Mouse (Mus musculus) forebrain, postnatal 0 days (tissue): ENCODE measurements around the gene Ankrd40. TPM values are rescaled to one million over a fixed set of nuclear protein-coding genes. Genes with fewer than 3 reads are reported as not detected.

Source experiments
- ATAC-seq: fragments of 200-750 bp; cut with Nextera tagmentation; 2 replicates; pipeline ENCODE4 v1.8.0; 2017; ENCODE audit warnings: mild to moderate bottlenecking, moderate library complexity
- DNase-seq: peaks from one replicate; pipeline ENCODE4 v3.0.0-alpha.2; 2015
- H3K27ac ChIP-seq: fragments of 300-500 bp; sonication (generic); 2 replicates; pipeline ENCODE4 v1.5.1; 2014; ENCODE audit warnings: low read depth, mild to moderate bottlenecking, antibody characterized with exemption, low read length, moderate library complexity, mixed read lengths
- H3K27me3 ChIP-seq: fragments of 300-500 bp; sonication (generic); 2 replicates; pipeline ENCODE4 v1.6.1; 2014; ENCODE audit warnings: mild to moderate bottlenecking, low read length, mixed read lengths; ENCODE audit not compliant: insufficient read depth
- H3K36me3 ChIP-seq: fragments of 300-500 bp; sonication (generic); 2 replicates; pipeline ENCODE4 v1.6.1; 2014; ENCODE audit warnings: mild to moderate bottlenecking, moderate library complexity; ENCODE audit not compliant: insufficient read depth
- H3K4me1 ChIP-seq: fragments of 300-500 bp; sonication (generic); 2 replicates; pipeline ENCODE4 v1.6.1; 2014; ENCODE audit warnings: antibody characterized with exemption; ENCODE audit not compliant: insufficient read depth
- H3K4me2 ChIP-seq: fragments of 300-500 bp; sonication (generic); 2 replicates; pipeline ENCODE4 v1.6.1; 2014; ENCODE audit warnings: low read depth, mild to moderate bottlenecking, moderate library complexity
- H3K4me3 ChIP-seq: fragments of 300-500 bp; sonication (generic); 2 replicates; pipeline ENCODE4 v1.5.1; 2014; ENCODE audit warnings: low read depth, low read length, mixed read lengths
- H3K9ac ChIP-seq: fragments of 300-500 bp; sonication (generic); 2 replicates; pipeline ENCODE4 v1.6.1; 2014; ENCODE audit warnings: mild to moderate bottlenecking
- H3K9me3 ChIP-seq: fragments of 300-500 bp; sonication (generic); 2 replicates; pipeline ENCODE4 v1.6.1; 2016; ENCODE audit warnings: low read length
- CTCF ChIP-seq: sonication (generic); IDR thresholded peaks from 2 replicates; pipeline ENCODE4 v1.5.1; 2016; ENCODE audit warnings: antibody characterized with exemption, control low read depth, low read depth
- WGBS: fragments of 180-500 bp; shearing (Covaris S2); extraction: QIAGEN DNeasy Blood & Tissue Kit; methylation state at CpG from one replicate; pipeline ENCODE4 v1.1.7; 2014; 5-methylcytosine and 5-hydroxymethylcytosine counted together
- polyA plus RNA-seq: library from polyadenylated mRNA; unstranded; fragments of >200 nt; fragmentation: Nextera tagmentation; extraction: Ambion mirVana; gene quantifications from 2 replicates; pipeline ENCODE4 v1.2.1, GENCODE M21; 2015
- total RNA-seq: library from RNA; depleted of rRNA; stranded (reverse); fragments of >200 nt; gene quantifications from 2 replicates; pipeline ENCODE4 v1.2.3, GENCODE M21; 2014

Gene Ankrd40
- total and polyA plus RNA-seq, 2 experiments from 2014 or later, result 15.0 to 51.8 TPM

- Histone ChIP-seq H3K27me3 (no peaks in the 10 kb centered on the region), H3K4me3 (no peak overlapping the region), H3K36me3 (no peaks in the 10 kb centered on the region), H3K27ac (no peak overlapping the region), H3K4me2 (no peak overlapping the region), H3K4me1 (peaks cover 26% of the 10 kb centered on the region), H3K9me3 (no peaks in the 10 kb centered on the region), H3K9ac (no peak overlapping the region)
- ATAC-seq (no peak), DNase-seq (no peak)
- TF ChIP-seq CTCF, result no peak
- WGBS, result 72% methylated on average over 1 of the region's 1 CpGs
Observed at GRCm38 (mm10) chr11:94317014-94317413, 10.8 kb upstream of the Ankrd40 start.

- no peak for TF ChIP-seq CTCF
- ATAC-seq (no peak), DNase-seq (no peak)
- Histone ChIP-seq H3K27me3 (no peaks in the 10 kb centered on the region), H3K4me1 (peaks cover 29% of the 10 kb centered on the region), H3K27ac (no peak overlapping the region), H3K4me2 (peak overlapping the region; percentile 2; the same call in 1 of the 2 replicates), H3K9me3 (no peaks in the 10 kb centered on the region), H3K4me3 (no peak overlapping the region), H3K36me3 (no peaks in the 10 kb centered on the region), H3K9ac (no peak overlapping the region)
- 58% methylated on average over 4 of the region's 4 CpGs for WGBS
Observed at GRCm38 (mm10) chr11:94317515-94317914, 10.3 kb upstream of the Ankrd40 start.

- TF ChIP-seq CTCF, result no peak
- 69% methylated on average over 5 of the region's 5 CpGs for WGBS
- Histone ChIP-seq H3K36me3 (no peaks in the 10 kb centered on the region), H3K27me3 (no peaks in the 10 kb centered on the region), H3K4me3 (no peak overlapping the region), H3K4me2 (no peak overlapping the region; the same call in 1 of the 2 replicates), H3K4me1 (peaks cover 29% of the 10 kb centered on the region), H3K9me3 (no peaks in the 10 kb centered on the region), H3K27ac (no peak overlapping the region), H3K9ac (no peak overlapping the region)
- no peak for DNase-seq
- no peak for ATAC-seq
Observed at GRCm38 (mm10) chr11:94318056-94318455, 9.7 kb upstream of the Ankrd40 start.

GRCm38 (mm10) chr11:94320969-94321930 is 6.6 kb upstream of the Ankrd40 start:
- WGBS, result under 1% methylated on average over 67 of the region's 67 CpGs
- DNase-seq, result no peak
- H3K4me3 ChIP-seq, result peak overlapping the region; percentile 100

GRCm38 (mm10) chr11:94321931-94322400 is 5.8 kb upstream of the Ankrd40 start, which contains the start of gene Luc7l3:
Gene Luc7l3, minus strand, starts transcription at chr11:94321988.
- 5% methylated on average over 36 of the region's 36 CpGs for WGBS

More at GRCm38 (mm10) chr11:94320969-94321930, 6.6 kb upstream of the Ankrd40 start:
- peak; percentile 79 for ATAC-seq
- H3K4me1 ChIP-seq, result peaks cover 22% of the 10 kb centered on the region
- H3K4me2 ChIP-seq, result peak overlapping the region; percentile 70
- no peak for TF ChIP-seq CTCF
- H3K9ac ChIP-seq, result peak overlapping the region; percentile 99
- H3K36me3 ChIP-seq, result no peaks in the 10 kb centered on the region
- H3K9me3 ChIP-seq, result no peaks in the 10 kb centered on the region
- no peaks in the 10 kb centered on the region for H3K27me3 ChIP-seq
- peak overlapping the region; percentile 98 for H3K27ac ChIP-seq

GRCm38 (mm10) chr11:94322636-94323035 is 5.2 kb upstream of the Ankrd40 start:
- no peaks in the 10 kb centered on the region for H3K27me3 ChIP-seq
- H3K9ac ChIP-seq, result peak overlapping the region; percentile 99; the same call in 1 of the 2 replicates
- ATAC-seq, result no peak
- H3K4me3 ChIP-seq, result peak overlapping the region; percentile 100; the same call in 1 of the 2 replicates
- peak overlapping the region; percentile 70 for H3K4me2 ChIP-seq
- no peak for DNase-seq
- WGBS, result 40% methylated on average over 5 of the region's 5 CpGs
- no peak for TF ChIP-seq CTCF
- no peaks in the 10 kb centered on the region for H3K36me3 ChIP-seq
- peak overlapping the region; percentile 98 for H3K27ac ChIP-seq
- H3K9me3 ChIP-seq, result no peaks in the 10 kb centered on the region
- peaks cover 13% of the 10 kb centered on the region; the same call in 1 of the 2 replicates for H3K4me1 ChIP-seq

More at GRCm38 (mm10) chr11:94321931-94322400, 5.8 kb upstream of the Ankrd40 start, which contains the start of gene Luc7l3:
- Histone ChIP-seq H3K9me3 (no peaks in the 10 kb centered on the region), H3K9ac (peak within 1 kb of the TSS; percentile 99), H3K27ac (peak within 1 kb of the TSS; percentile 98), H3K4me3 (peak within 1 kb of the TSS; percentile 100), H3K4me1 (peaks cover 18% of the 10 kb centered on the region), H3K27me3 (no peaks in the 10 kb centered on the region), H3K36me3 (no peaks in the 10 kb centered on the region), H3K4me2 (peak within 1 kb of the TSS; percentile 70)
- DNase-seq (peak; percentile 96), ATAC-seq (peak; percentile 96)
- TF ChIP-seq CTCF, result no peak
